Mouse (Mus musculus): ENCODE results near the gene Dgkq. TPM values are rescaled to one million over a fixed set of nuclear protein-coding genes. Genes with fewer than 3 reads are reported as not detected.

Gene Dgkq
- polyA plus RNA-seq, 1 experiment from 2014 or later = 13.4 TPM

DNA sequence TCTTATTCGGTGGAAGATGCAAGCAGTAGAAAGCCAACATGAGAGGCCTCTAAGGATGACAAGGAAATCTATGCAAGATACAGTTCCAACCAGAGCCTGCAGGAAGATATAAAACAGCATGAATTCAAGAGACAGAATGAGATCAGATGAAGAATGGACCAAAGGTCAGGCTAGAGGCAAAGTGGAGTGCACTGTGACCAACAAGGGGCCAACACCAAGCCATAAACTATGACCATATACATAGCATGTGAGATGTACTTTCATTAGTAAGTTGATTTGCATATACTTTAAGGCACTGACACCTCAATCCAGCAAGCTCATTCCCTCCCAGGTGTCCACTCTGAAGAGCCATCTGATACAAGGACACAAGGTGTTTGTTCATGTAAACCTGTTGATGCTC lies 59.0 kb downstream of the Dgkq start:
- Histone ChIP-seq H3K27me3 (ENCODE audit: low read depth, poor library complexity, severe bottlenecking) (no peaks in the 10 kb centered on the region), H3K4me3 (no peak overlapping the region), H3K9me3 (replicated peaks) (no peaks in the 10 kb centered on the region), H3K4me1 (no peaks in the 10 kb centered on the region), H3K27ac (no peak overlapping the region), H3K36me3 (peaks cover 97% of the 10 kb centered on the region)
- 85% methylated on average over 1 of the region's 1 CpGs for WGBS
- no peak for DNase-seq (ENCODE audit: low spot score)

DNA sequence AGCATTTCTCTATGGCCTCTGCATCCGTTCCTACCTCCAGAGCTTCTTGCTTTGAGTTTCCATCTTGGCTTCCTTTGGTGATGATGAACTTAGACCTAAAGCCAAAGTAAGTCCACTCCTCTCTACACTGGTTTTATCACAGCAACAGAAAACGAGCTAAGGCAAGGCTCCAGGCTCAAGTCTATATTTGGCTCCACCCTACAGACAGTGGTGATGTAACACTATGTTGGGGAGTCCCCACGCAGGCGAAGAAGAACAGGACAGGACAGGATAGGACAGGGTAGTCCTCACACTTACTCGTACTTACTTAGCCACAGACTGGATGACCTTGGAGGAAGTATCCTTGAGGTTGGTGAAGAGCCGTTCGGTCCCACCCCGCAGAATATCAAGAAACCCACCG lies 66.9 kb downstream of the Dgkq start:
- no peak overlapping the region for H3K4me3 ChIP-seq
- no peak for DNase-seq (ENCODE audit: low spot score)
- no peaks in the 10 kb centered on the region for H3K4me1 ChIP-seq
- H3K9me3 ChIP-seq (replicated peaks) = no peaks in the 10 kb centered on the region
- peaks cover 94% of the 10 kb centered on the region for H3K36me3 ChIP-seq
- H3K27me3 ChIP-seq (ENCODE audit: low read depth, poor library complexity, severe bottlenecking) = no peaks in the 10 kb centered on the region
- WGBS = 94% methylated on average over 9 of the region's 9 CpGs
- H3K27ac ChIP-seq = no peak overlapping the region

GRCm38 (mm10) chr5:108599923-108600322 lies 69.5 kb downstream of the Dgkq start:
- H3K27me3 ChIP-seq (ENCODE audit: low read depth, poor library complexity, severe bottlenecking) = no peaks in the 10 kb centered on the region
- no peaks in the 10 kb centered on the region for H3K4me1 ChIP-seq
- H3K9me3 ChIP-seq (replicated peaks) = no peaks in the 10 kb centered on the region
- DNase-seq (ENCODE audit: low spot score) = no peak
- 87% methylated on average over 1 of the region's 1 CpGs for WGBS
- no peak overlapping the region for H3K27ac ChIP-seq
- no peak overlapping the region for H3K4me3 ChIP-seq
- H3K36me3 ChIP-seq = peaks cover 94% of the 10 kb centered on the region

Other genes starting within 250 kb of the Dgkq start
- 385 and 399 TPM in 2 replicates for gene Atp5k, start 235.2 kb downstream of the Dgkq start, polyA plus RNA-seq (2016; fragmentation: Nextera tagmentation; extraction: Ambion mirVana)
- 0.09 and 0.20 TPM in 2 replicates for gene Mfsd7a, start 220.8 kb downstream of the Dgkq start, polyA plus RNA-seq (2016; fragmentation: Nextera tagmentation; extraction: Ambion mirVana)
- 24.1 and 27.1 TPM in 2 replicates for gene Pcgf3, start 208.4 kb downstream of the Dgkq start, polyA plus RNA-seq (2016; fragmentation: Nextera tagmentation; extraction: Ambion mirVana)
- gene Cplx1, start 119.6 kb downstream of the Dgkq start, polyA plus RNA-seq (2016; fragmentation: Nextera tagmentation; extraction: Ambion mirVana) = 0.14 and 0.30 TPM in 2 replicates
- gene Gak, start 39.9 kb downstream of the Dgkq start, polyA plus RNA-seq (2016; fragmentation: Nextera tagmentation; extraction: Ambion mirVana) = 56.1 and 62.0 TPM in 2 replicates
- 12.3 and 15.7 TPM in 2 replicates for gene Tmem175, start 39.9 kb downstream of the Dgkq start, polyA plus RNA-seq (2016; fragmentation: Nextera tagmentation; extraction: Ambion mirVana)
- gene Idua, start 9.3 kb downstream of the Dgkq start, polyA plus RNA-seq (2016; fragmentation: Nextera tagmentation; extraction: Ambion mirVana) = 9.6 and 11.8 TPM in 2 replicates
- 0.43 and 0.61 TPM in 2 replicates for gene Slc26a1, start 5.9 kb upstream of the Dgkq start, polyA plus RNA-seq (2016; fragmentation: Nextera tagmentation; extraction: Ambion mirVana)
- 35.9 and 43.1 TPM in 2 replicates for gene Fgfrl1, start 22.7 kb upstream of the Dgkq start, polyA plus RNA-seq (2016; fragmentation: Nextera tagmentation; extraction: Ambion mirVana)
- 0.40 and 0.44 TPM in 2 replicates for gene Rnf212, start 105.3 kb upstream of the Dgkq start, polyA plus RNA-seq (2016; fragmentation: Nextera tagmentation; extraction: Ambion mirVana)
- gene Tmed11, start 125.7 kb upstream of the Dgkq start, polyA plus RNA-seq (2016; fragmentation: Nextera tagmentation; extraction: Ambion mirVana) = not detected in 2 replicates
- gene Vmn2r8, start 139.2 kb upstream of the Dgkq start, polyA plus RNA-seq (2016; fragmentation: Nextera tagmentation; extraction: Ambion mirVana) = not detected in 2 replicates
- not detected in 2 replicates for gene Vmn2r9, start 182.9 kb upstream of the Dgkq start, polyA plus RNA-seq (2016; fragmentation: Nextera tagmentation; extraction: Ambion mirVana)

Measured in limb, embryonic 10.5 days (tissue).